Mouse (Mus musculus): Measurements from ENCODE around the gene Pdzd7.

GRCm38 (mm10) chr19:45028746-45029145 is 16.8 kb downstream of the Pdzd7 start:
- TF ChIP-seq CTCF (IDR thresholded peaks at IDR 0.05; ENCODE audit: borderline replicate concordance, insufficient read depth, low read length) (no peak), POLR2A (IDR thresholded peaks at IDR 0.05; ENCODE audit: low read depth, low read length) (no peak)
